Mouse (Mus musculus): ENCODE results near the gene Rad23a.

GRCm38 (mm10) chr8:84839411-84839810 lies 1.1 kb downstream of the Rad23a start:
- TF ChIP-seq CTCF (IDR thresholded peaks at IDR 0.05; ENCODE audit: low read depth), result no peak
- TF ChIP-seq EP300 (optimal IDR thresholded peaks at IDR 0.05), result no peak

Data from stomach, postnatal 0 days (tissue).